Mouse (Mus musculus): Measurements from ENCODE around the gene Anxa8. TPM values are rescaled to one million over a fixed set of nuclear protein-coding genes. Genes with fewer than 3 reads are reported as not detected.

Gene Anxa8
- 1.4 and 2.2 TPM in 2 replicates for polyA plus RNA-seq (2015; fragmentation: Nextera tagmentation; extraction: Ambion mirVana)

DNA sequence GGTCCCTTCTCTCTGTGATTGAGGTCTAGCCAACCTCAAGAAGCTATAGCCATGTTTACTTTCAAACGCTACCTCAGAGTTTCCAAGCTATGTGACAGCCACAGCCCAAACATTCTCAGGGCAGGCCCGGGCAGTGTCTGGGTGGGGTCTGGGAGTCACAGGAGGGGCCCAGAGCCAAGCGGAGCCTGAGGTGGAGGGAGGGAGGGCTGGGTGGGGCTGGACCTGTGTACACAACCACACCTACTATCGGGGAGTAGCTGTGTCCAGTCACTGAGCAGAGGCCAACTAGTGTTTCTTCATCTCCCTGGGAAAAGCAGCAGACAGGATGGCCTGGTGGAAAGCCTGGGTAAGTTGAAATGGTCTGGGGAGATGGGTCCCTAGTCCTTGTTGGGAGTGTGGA lies at the start of gene Anxa8:
Gene Anxa8 (plus strand): TSS at position 251 of the 400 bp plus-strand sequence.
- TF ChIP-seq CTCF (IDR thresholded peaks at IDR 0.05; ENCODE audit: low read depth): no peak
- DNase-seq (ENCODE audit: low spot score): no peak

DNA sequence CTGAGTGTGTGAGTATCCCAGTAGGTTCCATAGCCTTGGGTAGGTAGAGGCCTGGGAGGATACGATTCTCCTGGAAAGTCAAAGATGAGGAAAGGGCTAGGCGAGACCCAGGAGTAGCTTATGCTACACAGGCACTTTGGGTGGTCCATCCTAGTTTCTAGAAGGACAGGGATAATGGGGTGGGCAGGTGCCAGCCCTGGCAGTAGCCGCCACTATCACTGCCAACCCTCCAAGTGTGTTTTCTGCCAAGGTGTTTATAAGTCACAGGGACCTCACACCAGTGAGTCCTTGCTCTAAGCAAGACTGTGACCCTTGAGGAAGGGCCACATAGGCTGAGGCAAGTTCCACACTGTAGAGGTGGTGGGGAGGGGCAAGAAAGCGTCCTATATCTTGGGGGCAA lies 44.5 kb upstream of the Anxa8 start:
- no peaks in the 10 kb centered on the region for H3K9me3 ChIP-seq (replicated peaks; ENCODE audit: low read length)
- H3K4me1 ChIP-seq (replicated peaks; ENCODE audit: insufficient read depth, low read length): no peaks in the 10 kb centered on the region
- TF ChIP-seq CTCF (IDR thresholded peaks at IDR 0.05; ENCODE audit: low read depth): no peak
- no peak overlapping the region for H3K4me2 ChIP-seq (ENCODE audit: low read length)
- DNase-seq (ENCODE audit: low spot score): no peak
- H3K36me3 ChIP-seq (ENCODE audit: insufficient read depth, low read length): no peaks in the 10 kb centered on the region
- no peak for ATAC-seq (replicated peaks; ENCODE audit: low FRiP score, low read depth)
- no peak overlapping the region for H3K27ac ChIP-seq
- H3K4me3 ChIP-seq (replicated peaks; ENCODE audit: low read depth, low read length): no peak overlapping the region
- H3K27me3 ChIP-seq (ENCODE audit: insufficient read depth, low read length): no peaks in the 10 kb centered on the region
- WGBS: 86% methylated on average over 4 of the region's 4 CpGs
- no peak overlapping the region for H3K9ac ChIP-seq (ENCODE audit: low read depth, low read length)

More for the DNA sequence above, at the start of gene Anxa8:
- H3K4me1 ChIP-seq (replicated peaks; ENCODE audit: insufficient read depth, low read length): no peaks in the 10 kb centered on the region
- H3K9ac ChIP-seq (ENCODE audit: low read depth, low read length): no peak within 1 kb of the TSS
- H3K4me3 ChIP-seq (replicated peaks; ENCODE audit: low read depth, low read length): no peak within 1 kb of the TSS
- 40% methylated on average over 4 of the region's 4 CpGs for WGBS
- ATAC-seq (replicated peaks; ENCODE audit: low FRiP score, low read depth): no peak
- no peaks in the 10 kb centered on the region for H3K27me3 ChIP-seq (ENCODE audit: insufficient read depth, low read length)
- no peak within 1 kb of the TSS for H3K4me2 ChIP-seq (ENCODE audit: low read length)
- no peak within 1 kb of the TSS for H3K27ac ChIP-seq
- H3K9me3 ChIP-seq (replicated peaks; ENCODE audit: low read length): no peaks in the 10 kb centered on the region
- no peaks in the 10 kb centered on the region for H3K36me3 ChIP-seq (ENCODE audit: insufficient read depth, low read length)

DNA sequence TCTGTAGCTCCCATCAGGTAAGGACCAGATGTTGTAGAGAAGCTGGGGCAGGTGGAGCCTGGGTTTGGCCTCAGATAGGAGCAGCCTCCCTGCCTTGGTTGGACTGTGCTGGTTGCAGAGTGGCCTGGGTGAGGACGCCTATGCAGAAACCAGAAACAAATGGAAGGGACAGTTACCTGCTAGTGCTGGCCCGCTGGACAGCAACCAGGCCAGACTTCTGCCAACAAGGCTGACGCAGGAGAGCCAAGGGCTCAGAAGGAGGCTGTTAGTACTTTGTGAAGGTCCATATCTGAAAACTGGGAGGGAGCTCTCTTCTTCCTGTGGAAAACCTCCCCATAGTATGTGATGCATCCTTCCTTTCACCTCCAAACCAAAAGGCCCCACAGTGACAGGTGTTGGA lies 42.4 kb upstream of the Anxa8 start:
- ATAC-seq (replicated peaks; ENCODE audit: low FRiP score, low read depth) (no peak), DNase-seq (ENCODE audit: low spot score) (no peak)
- H3K4me1 ChIP-seq (replicated peaks; ENCODE audit: insufficient read depth, low read length): no peaks in the 10 kb centered on the region
- TF ChIP-seq CTCF (IDR thresholded peaks at IDR 0.05; ENCODE audit: low read depth): no peak
- H3K9ac ChIP-seq (ENCODE audit: low read depth, low read length): no peak overlapping the region
- no peaks in the 10 kb centered on the region for H3K36me3 ChIP-seq (ENCODE audit: insufficient read depth, low read length)
- no peak overlapping the region for H3K27ac ChIP-seq
- H3K4me3 ChIP-seq (replicated peaks; ENCODE audit: low read depth, low read length): no peak overlapping the region
- H3K27me3 ChIP-seq (ENCODE audit: insufficient read depth, low read length): no peaks in the 10 kb centered on the region
- no peaks in the 10 kb centered on the region for H3K9me3 ChIP-seq (replicated peaks; ENCODE audit: low read length)
- no peak overlapping the region for H3K4me2 ChIP-seq (ENCODE audit: low read length)
- 70% methylated on average over 3 of the region's 3 CpGs for WGBS

GRCm38 (mm10) chr14:34050101-34050779 lies 35.5 kb upstream of the Anxa8 start:
- WGBS: 65% methylated on average over 5 of the region's 5 CpGs
- H3K36me3 ChIP-seq (ENCODE audit: insufficient read depth, low read length): no peaks in the 10 kb centered on the region
- H3K4me2 ChIP-seq (ENCODE audit: low read length): no peak overlapping the region
- no peak overlapping the region for H3K27ac ChIP-seq
- no peaks in the 10 kb centered on the region for H3K27me3 ChIP-seq (ENCODE audit: insufficient read depth, low read length)
- no peak for DNase-seq (ENCODE audit: low spot score)
- no peaks in the 10 kb centered on the region for H3K4me1 ChIP-seq (replicated peaks; ENCODE audit: insufficient read depth, low read length)
- TF ChIP-seq CTCF (IDR thresholded peaks at IDR 0.05; ENCODE audit: low read depth): no peak
- no peak overlapping the region for H3K4me3 ChIP-seq (replicated peaks; ENCODE audit: low read depth, low read length)
- H3K9ac ChIP-seq (ENCODE audit: low read depth, low read length): no peak overlapping the region
- no peaks in the 10 kb centered on the region for H3K9me3 ChIP-seq (replicated peaks; ENCODE audit: low read length)
- no peak for ATAC-seq (replicated peaks; ENCODE audit: low FRiP score, low read depth)

DNA sequence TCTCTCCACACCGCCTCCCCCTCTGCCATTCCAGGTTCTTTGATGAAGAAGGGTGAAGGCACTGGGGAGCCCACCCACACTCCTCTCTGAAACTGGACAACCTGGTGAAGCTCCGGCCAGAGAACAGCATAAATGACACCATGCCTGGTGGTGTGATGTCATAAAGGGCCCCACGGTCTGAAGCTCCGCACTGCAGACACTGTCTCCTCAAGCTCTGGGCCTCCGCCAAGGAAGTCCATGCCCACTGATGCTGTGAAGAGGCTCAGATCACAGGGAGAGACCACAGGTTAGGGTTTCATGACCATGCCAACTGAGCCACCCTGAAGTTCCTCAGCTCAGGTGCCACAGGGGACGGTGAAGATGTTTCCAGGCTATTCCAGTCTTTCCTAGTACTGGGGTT lies 33.3 kb upstream of the Anxa8 start, which contains the start of gene Antxrl:
Gene Antxrl (plus strand): TSS at position 192 of the 400 bp plus-strand sequence.
- no peak for TF ChIP-seq CTCF (IDR thresholded peaks at IDR 0.05; ENCODE audit: low read depth)
- WGBS: 76% methylated on average over 6 of the region's 6 CpGs
- Histone ChIP-seq H3K4me2 (ENCODE audit: low read length) (no peak within 1 kb of the TSS), H3K9ac (ENCODE audit: low read depth, low read length) (no peak within 1 kb of the TSS), H3K27ac (no peak within 1 kb of the TSS), H3K36me3 (ENCODE audit: insufficient read depth, low read length) (no peaks in the 10 kb centered on the region), H3K9me3 (replicated peaks; ENCODE audit: low read length) (no peaks in the 10 kb centered on the region), H3K27me3 (ENCODE audit: insufficient read depth, low read length) (no peaks in the 10 kb centered on the region), H3K4me1 (replicated peaks; ENCODE audit: insufficient read depth, low read length) (no peaks in the 10 kb centered on the region), H3K4me3 (replicated peaks; ENCODE audit: low read depth, low read length) (no peak within 1 kb of the TSS)
- DNase-seq (ENCODE audit: low spot score) (no peak), ATAC-seq (replicated peaks; ENCODE audit: low FRiP score, low read depth) (no peak)

DNA sequence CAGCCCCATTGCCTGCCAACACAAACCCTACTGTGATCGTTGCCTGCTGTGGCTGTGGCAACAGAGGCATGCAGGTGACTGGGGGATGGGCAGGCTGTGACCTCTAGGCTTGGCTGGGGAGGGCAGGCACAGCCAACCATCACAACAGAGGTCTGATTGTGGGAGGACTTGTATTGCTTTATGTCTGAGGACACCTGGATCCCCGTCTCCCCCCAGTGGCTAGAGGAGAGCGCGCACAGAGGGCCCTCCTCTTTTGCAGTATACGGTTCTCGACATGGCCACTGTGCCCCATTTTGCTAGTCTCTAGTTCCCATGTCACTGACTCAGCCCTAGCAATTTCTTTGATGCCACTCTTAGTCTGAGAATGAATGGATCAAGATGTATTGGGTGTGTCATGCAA lies 14.1 kb upstream of the Anxa8 start:
- H3K9me3 ChIP-seq (replicated peaks; ENCODE audit: low read length): no peaks in the 10 kb centered on the region
- H3K27me3 ChIP-seq (ENCODE audit: insufficient read depth, low read length): no peaks in the 10 kb centered on the region
- no peak for DNase-seq (ENCODE audit: low spot score)
- no peak for ATAC-seq (replicated peaks; ENCODE audit: low FRiP score, low read depth)
- no peaks in the 10 kb centered on the region for H3K36me3 ChIP-seq (ENCODE audit: insufficient read depth, low read length)
- H3K4me3 ChIP-seq (replicated peaks; ENCODE audit: low read depth, low read length): no peak overlapping the region
- H3K9ac ChIP-seq (ENCODE audit: low read depth, low read length): no peak overlapping the region
- peak; percentile 32; the same call in 1 of the 2 replicates for TF ChIP-seq CTCF (IDR thresholded peaks at IDR 0.05; ENCODE audit: low read depth)
- 63% methylated on average over 6 of the region's 6 CpGs for WGBS
- H3K27ac ChIP-seq: no peak overlapping the region
- no peak overlapping the region for H3K4me2 ChIP-seq (ENCODE audit: low read length)
- 0 out of 2 replicates have a peak, but pooled peaks cover 4% of the 10 kb centered on the region for H3K4me1 ChIP-seq (replicated peaks; ENCODE audit: insufficient read depth, low read length)
